In the genomic region with DNA sequence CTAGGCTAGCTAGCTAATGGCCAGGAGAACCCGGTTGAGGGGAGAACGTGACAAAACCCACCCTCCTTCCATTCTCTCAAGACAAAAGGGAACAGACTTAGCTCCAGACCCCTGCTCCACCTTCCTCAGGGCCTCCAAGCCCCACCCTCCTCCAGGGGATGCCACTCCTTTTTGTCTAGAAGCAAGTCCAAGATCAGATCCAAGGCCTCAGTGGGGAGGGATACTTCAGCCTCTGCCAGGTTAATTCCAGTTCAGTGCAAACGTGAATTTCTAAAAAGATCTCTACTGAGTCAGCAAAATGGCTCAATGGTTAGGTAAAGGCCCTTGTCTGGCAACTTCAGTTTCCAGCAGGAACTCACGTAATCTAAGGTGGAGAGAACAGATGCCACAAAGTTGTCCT, we compare ENCODE assay signal across 9 mouse cellular contexts. TPM values are rescaled to one million over a fixed set of nuclear protein-coding genes. Genes with fewer than 3 reads are reported as not detected.
DNase-seq lines count a peak whose midpoint lies in the region; ATAC-seq and TF ChIP-seq lines count a peak whose summit lies in the region.
"Had no signal": no experiment of that assay in that cellular context is flagged by ENCODE, and none has a peak within 500 bp of the region (broad histone marks: within the 10 kb centered on the region; RNA-seq: fewer than 3 reads in every experiment).

No protein-coding gene starts in this region.

- peak; percentile 62 for ATAC-seq in intestine, embryonic 15.5 days
- ATAC-seq in heart, embryonic 11.5 days (replicated peaks; ENCODE audit: insufficient number of reproducible peaks, low FRiP score, low TSS enrichment) = no peak

- peak overlapping the region; percentile 33; the same call in 1 of the 2 replicates for H3K27ac ChIP-seq in thymus, adult 2 months (ENCODE audit: control insufficient read depth, insufficient read depth, low read length)
- H3K27ac ChIP-seq in intestine, embryonic 15.5 days = peak overlapping the region; percentile 75
- no peak overlapping the region for H3K27ac ChIP-seq in heart, embryonic 11.5 days (ENCODE audit: low read depth, low read length)

- H3K9ac ChIP-seq in intestine, embryonic 15.5 days = no peak overlapping the region
- H3K9ac ChIP-seq in heart, embryonic 11.5 days (ENCODE audit: low read depth, low read length) = no peak overlapping the region

- H3K4me2 ChIP-seq in intestine, embryonic 15.5 days (replicated peaks) = peak overlapping the region; percentile 30
- no peak overlapping the region for H3K4me2 ChIP-seq in heart, embryonic 11.5 days

- no peaks in the 10 kb centered on the region for H3K9me3 ChIP-seq in intestine, embryonic 15.5 days
- no peaks in the 10 kb centered on the region for H3K9me3 ChIP-seq in heart, embryonic 11.5 days (replicated peaks; ENCODE audit: control insufficient read depth, low read length)

- peak; percentile 30 for DNase-seq in kidney, adult 9 months
- DNase-seq in kidney, postnatal 25 days = no peak
- no peak for DNase-seq in thymus, adult 2 months
- DNase-seq in thymus, adult 18-20 months = no peak
- DNase-seq in embryo, embryonic 10.5 days (ENCODE audit: low spot score) = no peak
- DNase-seq in adipocyte (ENCODE audit: low spot score) = no peak

- no peak for TF ChIP-seq POLR2A in thymus, adult 2 months (IDR thresholded peaks at IDR 0.05; ENCODE audit: control insufficient read depth, extremely low read depth, insufficient read depth, low read length, poor library complexity)

- peaks cover 66% of the 10 kb centered on the region for H3K4me1 ChIP-seq in thymus, adult 2 months (replicated peaks; ENCODE audit: control insufficient read depth, insufficient read depth, low read length)
- H3K4me1 ChIP-seq in intestine, embryonic 15.5 days (replicated peaks) = peaks cover 39% of the 10 kb centered on the region
- peaks cover 22% of the 10 kb centered on the region for H3K4me1 ChIP-seq in heart, embryonic 11.5 days (ENCODE audit: control insufficient read depth, insufficient read depth, low read length)

- no peak for TF ChIP-seq CTCF in thymus, adult 2 months (IDR thresholded peaks at IDR 0.05; ENCODE audit: borderline replicate concordance, control insufficient read depth, extremely low read depth, insufficient read depth, low read length, poor library complexity)

- 86% methylated on average over 4 of the region's 4 CpGs for WGBS in thymus, adult 2 months
- 41% methylated on average over 4 of the region's 4 CpGs for WGBS in intestine, embryonic 15.5 days
- WGBS in heart, embryonic 11.5 days (ENCODE audit: insufficient replicate concordance) = 50% methylated on average over 4 of the region's 4 CpGs

- H3K27me3 ChIP-seq in thymus, adult 2 months (ENCODE audit: control insufficient read depth, insufficient read depth, low read length) = no peaks in the 10 kb centered on the region
- no peaks in the 10 kb centered on the region for H3K27me3 ChIP-seq in intestine, embryonic 15.5 days (replicated peaks)
- peaks cover 20% of the 10 kb centered on the region for H3K27me3 ChIP-seq in heart, embryonic 11.5 days (ENCODE audit: control insufficient read depth, insufficient read depth, low read length)

- H3K36me3 ChIP-seq in thymus, adult 2 months (ENCODE audit: control insufficient read depth, insufficient read depth, low read length) = no peaks in the 10 kb centered on the region
- H3K36me3 ChIP-seq in intestine, embryonic 15.5 days = no peaks in the 10 kb centered on the region
- H3K36me3 ChIP-seq in heart, embryonic 11.5 days (ENCODE audit: control insufficient read depth, insufficient read depth, low read length) = no peaks in the 10 kb centered on the region

- no peak overlapping the region for H3K4me3 ChIP-seq in thymus, adult 2 months (ENCODE audit: control insufficient read depth, insufficient read depth, low read length)
- no peak overlapping the region for H3K4me3 ChIP-seq in intestine, embryonic 15.5 days (replicated peaks)
- H3K4me3 ChIP-seq in heart, embryonic 11.5 days (ENCODE audit: low read depth, low read length) = no peak overlapping the region
- H3K4me3 ChIP-seq: megakaryocyte, embryonic 14.5 days had no signal

RNA-seq across cellular contexts. Expression of a gene that starts 20.2 kb away (rescaled TPM):
- polyA plus RNA-seq in thymus, adult 2 months (2012; rRNA removed) = 75.0 and 87.7 TPM in 2 replicates
- polyA plus RNA-seq in intestine, embryonic 15.5 days (2015; fragmentation: Nextera tagmentation; extraction: Ambion mirVana) = 13.6 and 14.9 TPM in 2 replicates
- polyA plus RNA-seq in heart, embryonic 11.5 days (2014; fragmentation: Nextera tagmentation; extraction: Ambion mirVana) = 2.0 and 3.1 TPM in 2 replicates
